Mouse (Mus musculus): ENCODE measurements around the gene Slc5a3.

GRCm38 (mm10) chr16:92057852-92058643, at the start of gene Slc5a3, which contains the start of the genes Mrps6 and Gm49711:
- no peak for TF ChIP-seq CTCF (IDR thresholded peaks at IDR 0.05; ENCODE audit: low read depth)
- no peak for TF ChIP-seq EP300 (IDR thresholded peaks at IDR 0.05; ENCODE audit: low read depth)

Data from liver, postnatal 0 days (tissue).